ENCODE assay signal across 15 mouse cellular contexts in genomic region chr7:35376623-35377022, GRCm38 (mm10). TPM values are rescaled to one million over a fixed set of nuclear protein-coding genes. Genes with fewer than 3 reads are reported as not detected.
DNase-seq lines count a peak whose midpoint lies in the region; ATAC-seq lines count a peak whose summit lies in the region.
"Had no signal": no experiment of that assay in that cellular context is flagged by ENCODE, and none has a peak within 500 bp of the region (broad histone marks: within the 10 kb centered on the region; RNA-seq: fewer than 3 reads in every experiment).

No protein-coding gene starts in this region.

- no peak overlapping the region for H3K4me3 ChIP-seq in kidney, embryonic 15.5 days (replicated peaks)
- H3K4me3 ChIP-seq: embryonic facial prominence, embryonic 15.5 days; stomach, embryonic 15.5 days had no signal

- H3K27ac ChIP-seq in kidney, embryonic 15.5 days: no peak overlapping the region
- H3K27ac ChIP-seq: embryonic facial prominence, embryonic 15.5 days; stomach, embryonic 15.5 days had no signal

- H3K9me3 ChIP-seq in kidney, embryonic 15.5 days (replicated peaks): no peaks in the 10 kb centered on the region
- H3K9me3 ChIP-seq: embryonic facial prominence, embryonic 15.5 days; stomach, embryonic 15.5 days had no signal

- no peak overlapping the region for H3K9ac ChIP-seq in kidney, embryonic 15.5 days
- H3K9ac ChIP-seq: embryonic facial prominence, embryonic 15.5 days; stomach, embryonic 15.5 days had no signal

- ATAC-seq in kidney, embryonic 15.5 days (replicated peaks; ENCODE audit: low FRiP score): no peak
- ATAC-seq: lung, postnatal 0 days had no signal

- DNase-seq in kidney, adult 18-20 months: peak; percentile 41
- peak; percentile 8 for DNase-seq in retina, adult 2 months (ENCODE audit: low read depth, low spot score)
- no peak for DNase-seq in retina, embryonic 14.5 days (ENCODE audit: low spot score)
- DNase-seq in cerebellum, adult 8-10 months: peak; percentile 48
- DNase-seq in telencephalon, adult 2 months (ENCODE audit: low read depth, low spot score): peak; percentile 6
- no peak for DNase-seq in liver
- DNase-seq: adrenal gland, postnatal 10 days; heart, postnatal 36 days; layer of hippocampus, postnatal 36 days; right cerebral cortex, postnatal 4 days had no signal

- peaks cover 9% of the 10 kb centered on the region for H3K36me3 ChIP-seq in kidney, embryonic 15.5 days
- H3K36me3 ChIP-seq: embryonic facial prominence, embryonic 15.5 days had no signal

- no peaks in the 10 kb centered on the region for H3K27me3 ChIP-seq in kidney, embryonic 15.5 days
- H3K27me3 ChIP-seq: embryonic facial prominence, embryonic 15.5 days; stomach, embryonic 15.5 days had no signal

- no peak overlapping the region for H3K4me2 ChIP-seq in kidney, embryonic 15.5 days
- H3K4me2 ChIP-seq: embryonic facial prominence, embryonic 15.5 days; midbrain, embryonic 11.5 days; stomach, embryonic 15.5 days had no signal

- 70% methylated on average over 9 of the region's 9 CpGs for WGBS in kidney, embryonic 15.5 days

- H3K4me1 ChIP-seq in kidney, embryonic 15.5 days: peaks cover 28% of the 10 kb centered on the region

RNA-seq across cellular contexts. Expression of gene Faap24, which starts 20.0 kb away (rescaled TPM):
- 19.4 and 20.2 TPM in 2 replicates for polyA plus RNA-seq in kidney, embryonic 15.5 days (2015; fragmentation: Nextera tagmentation; extraction: Ambion mirVana)

RNA-seq across cellular contexts. Expression of gene Cep89, which starts 20.2 kb away (rescaled TPM):
- 53.9 and 63.3 TPM in 2 replicates for polyA plus RNA-seq in kidney, embryonic 15.5 days (2015; fragmentation: Nextera tagmentation; extraction: Ambion mirVana)

RNA-seq across cellular contexts. Expression of gene Rhpn2, which starts 42.7 kb away (rescaled TPM):
- polyA plus RNA-seq in kidney, embryonic 15.5 days (2015; fragmentation: Nextera tagmentation; extraction: Ambion mirVana): 14.3 and 14.4 TPM in 2 replicates

RNA-seq across cellular contexts. Expression of gene Gpatch1, which starts 58.4 kb away (rescaled TPM):
- 19.5 and 20.4 TPM in 2 replicates for polyA plus RNA-seq in kidney, embryonic 15.5 days (2015; fragmentation: Nextera tagmentation; extraction: Ambion mirVana)

Comparison
In these comparisons a context has a peak if more than half of its experiments do, and no peak if none do; other contexts are left out.
1. DNase-seq: peak in kidney, adult 18-20 months (single experiment), retina, adult 2 months (single experiment), cerebellum, adult 8-10 months (single experiment) and telencephalon, adult 2 months (single experiment); none in retina, embryonic 14.5 days (single experiment) and liver (single experiment).